Mouse (Mus musculus): ENCODE results near the gene Glt8d1. TPM values are rescaled to one million over a fixed set of nuclear protein-coding genes. Genes with fewer than 3 reads are reported as not detected.

Gene Glt8d1
- 29.1 and 36.4 TPM in 2 replicates for polyA plus RNA-seq (2011; ENCODE audit: insufficient read depth, insufficient read length, low read depth, missing spikeins)

DNA sequence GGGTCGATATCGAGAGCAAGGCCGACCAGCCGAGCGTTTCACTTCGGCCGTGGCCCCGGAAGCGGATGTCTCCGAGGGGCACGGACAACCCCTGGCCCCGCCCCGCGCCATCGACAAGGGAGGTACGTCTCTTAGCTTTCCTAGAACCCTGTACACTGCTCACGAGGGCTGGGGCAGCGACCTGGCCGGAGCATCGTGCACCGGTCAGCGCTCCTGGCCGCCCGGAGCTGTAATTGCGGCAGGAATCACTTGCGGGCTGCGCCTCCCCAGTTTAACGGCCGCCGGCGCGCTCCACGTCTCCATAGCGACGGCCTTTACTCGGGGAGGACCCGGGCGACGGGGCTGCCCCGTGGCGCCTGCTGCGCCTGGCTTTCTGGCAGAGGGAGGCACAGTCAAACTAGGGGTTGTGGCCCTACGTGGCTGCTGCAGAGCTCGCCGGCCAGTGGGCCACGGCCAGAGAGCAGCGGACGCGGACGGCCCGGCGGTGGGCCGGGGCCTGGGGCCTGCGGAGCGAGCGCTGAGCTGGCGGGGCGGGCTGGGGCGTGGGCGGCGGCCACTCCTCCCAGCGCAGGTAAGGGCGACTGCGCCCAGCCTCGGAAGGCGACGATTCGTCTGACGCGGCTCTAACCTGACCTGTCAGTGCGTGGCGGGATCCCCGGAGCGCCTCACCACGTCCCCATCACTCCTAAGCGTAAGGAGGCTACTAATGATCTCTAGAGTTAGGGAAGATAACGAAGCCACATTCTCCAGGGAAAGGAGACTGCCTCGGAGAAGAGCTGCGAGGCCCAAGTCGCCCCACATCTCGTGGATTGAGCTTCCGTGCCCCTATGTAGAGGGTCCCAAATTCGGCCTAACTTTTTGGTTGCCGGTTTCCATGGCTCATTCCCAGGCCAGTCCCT, at the start of gene Glt8d1, which contains the start of gene Spcs1:
TSS of gene Glt8d1 (plus strand) at position 94 of the 899 bp plus-strand sequence.
TSS of gene Spcs1 (minus strand) at position 366 of the 899 bp plus-strand sequence.
- no peak for TF ChIP-seq EP300 (IDR thresholded peaks at IDR 0.05; ENCODE audit: insufficient read depth, low read depth, low read length)
- no peak for TF ChIP-seq CTCF (IDR thresholded peaks at IDR 0.05; ENCODE audit: low read depth, low read length)
- TF ChIP-seq POLR2A (IDR thresholded peaks at IDR 0.05; ENCODE audit: insufficient read depth, low read length), result no peak
- H3K27me3 ChIP-seq (ENCODE audit: control insufficient read depth, insufficient read depth, low read length, poor library complexity, severe bottlenecking), result no peaks in the 10 kb centered on the region

GRCm38 (mm10) chr14:30958517-30958916, 42.7 kb upstream of the Glt8d1 start:
- H3K27ac ChIP-seq (ENCODE audit: insufficient read depth, low read length), result no peak overlapping the region
- TF ChIP-seq CTCF (IDR thresholded peaks at IDR 0.05; ENCODE audit: low read depth, low read length) (no peak), POLR2A (IDR thresholded peaks at IDR 0.05; ENCODE audit: insufficient read depth, low read length) (no peak), EP300 (IDR thresholded peaks at IDR 0.05; ENCODE audit: insufficient read depth, low read depth, low read length) (no peak)
- H3K9ac ChIP-seq (ENCODE audit: low read depth, poor library complexity, severe bottlenecking), result no peak overlapping the region
- peaks cover 4% of the 10 kb centered on the region for H3K36me3 ChIP-seq (ENCODE audit: control insufficient read depth, insufficient read depth, low read length, poor library complexity, severe bottlenecking)
- no peak overlapping the region for H3K4me3 ChIP-seq (ENCODE audit: low read depth, low read length)
- no peaks in the 10 kb centered on the region for H3K27me3 ChIP-seq (ENCODE audit: control insufficient read depth, insufficient read depth, low read length, poor library complexity, severe bottlenecking)
- H3K4me1 ChIP-seq (ENCODE audit: control insufficient read depth, insufficient read depth, low read length), result no peaks in the 10 kb centered on the region
- H3K9me3 ChIP-seq (replicated peaks; ENCODE audit: control insufficient read depth, insufficient read depth, low read length, poor library complexity, severe bottlenecking), result no peaks in the 10 kb centered on the region

More for the DNA sequence above, at the start of gene Glt8d1, which contains the start of gene Spcs1:
- Histone ChIP-seq H3K9me3 (replicated peaks; ENCODE audit: control insufficient read depth, insufficient read depth, low read length, poor library complexity, severe bottlenecking) (no peaks in the 10 kb centered on the region), H3K4me1 (ENCODE audit: control insufficient read depth, insufficient read depth, low read length) (no peaks in the 10 kb centered on the region), H3K27ac (ENCODE audit: insufficient read depth, low read length) (peak within 1 kb of the TSS; percentile 59; the same call in 1 of the 2 replicates), H3K4me3 (ENCODE audit: low read depth, low read length) (peak within 1 kb of the TSS; percentile 97), H3K36me3 (ENCODE audit: control insufficient read depth, insufficient read depth, low read length, poor library complexity, severe bottlenecking) (peaks cover 6% of the 10 kb centered on the region; the same call in 1 of the 2 replicates), H3K9ac (ENCODE audit: low read depth, poor library complexity, severe bottlenecking) (peak within 1 kb of the TSS; percentile 76)

GRCm38 (mm10) chr14:30959031-30959430, 42.2 kb upstream of the Glt8d1 start:
- Histone ChIP-seq H3K4me1 (ENCODE audit: control insufficient read depth, insufficient read depth, low read length) (no peaks in the 10 kb centered on the region), H3K27ac (ENCODE audit: insufficient read depth, low read length) (no peak overlapping the region), H3K9me3 (replicated peaks; ENCODE audit: control insufficient read depth, insufficient read depth, low read length, poor library complexity, severe bottlenecking) (no peaks in the 10 kb centered on the region), H3K9ac (ENCODE audit: low read depth, poor library complexity, severe bottlenecking) (no peak overlapping the region), H3K4me3 (ENCODE audit: low read depth, low read length) (no peak overlapping the region), H3K36me3 (ENCODE audit: control insufficient read depth, insufficient read depth, low read length, poor library complexity, severe bottlenecking) (peaks cover 4% of the 10 kb centered on the region), H3K27me3 (ENCODE audit: control insufficient read depth, insufficient read depth, low read length, poor library complexity, severe bottlenecking) (no peaks in the 10 kb centered on the region)
- no peak for TF ChIP-seq CTCF (IDR thresholded peaks at IDR 0.05; ENCODE audit: low read depth, low read length)
- no peak for TF ChIP-seq EP300 (IDR thresholded peaks at IDR 0.05; ENCODE audit: insufficient read depth, low read depth, low read length)
- TF ChIP-seq POLR2A (IDR thresholded peaks at IDR 0.05; ENCODE audit: insufficient read depth, low read length), result no peak

GRCm38 (mm10) chr14:30960366-30960765, 40.8 kb upstream of the Glt8d1 start:
- TF ChIP-seq EP300 (IDR thresholded peaks at IDR 0.05; ENCODE audit: insufficient read depth, low read depth, low read length), result no peak
- no peak for TF ChIP-seq CTCF (IDR thresholded peaks at IDR 0.05; ENCODE audit: low read depth, low read length)
- TF ChIP-seq POLR2A (IDR thresholded peaks at IDR 0.05; ENCODE audit: insufficient read depth, low read length), result no peak
- Histone ChIP-seq H3K27me3 (ENCODE audit: control insufficient read depth, insufficient read depth, low read length, poor library complexity, severe bottlenecking) (no peaks in the 10 kb centered on the region), H3K4me1 (ENCODE audit: control insufficient read depth, insufficient read depth, low read length) (no peaks in the 10 kb centered on the region), H3K27ac (ENCODE audit: insufficient read depth, low read length) (no peak overlapping the region), H3K9me3 (replicated peaks; ENCODE audit: control insufficient read depth, insufficient read depth, low read length, poor library complexity, severe bottlenecking) (no peaks in the 10 kb centered on the region), H3K36me3 (ENCODE audit: control insufficient read depth, insufficient read depth, low read length, poor library complexity, severe bottlenecking) (peaks cover 4% of the 10 kb centered on the region), H3K4me3 (ENCODE audit: low read depth, low read length) (no peak overlapping the region), H3K9ac (ENCODE audit: low read depth, poor library complexity, severe bottlenecking) (no peak overlapping the region)

GRCm38 (mm10) chr14:30974204-30974603, 27.0 kb upstream of the Glt8d1 start:
- H3K27me3 ChIP-seq (ENCODE audit: control insufficient read depth, insufficient read depth, low read length, poor library complexity, severe bottlenecking), result no peaks in the 10 kb centered on the region
- H3K27ac ChIP-seq (ENCODE audit: insufficient read depth, low read length), result no peak overlapping the region
- H3K4me1 ChIP-seq (ENCODE audit: control insufficient read depth, insufficient read depth, low read length), result no peaks in the 10 kb centered on the region
- no peaks in the 10 kb centered on the region for H3K9me3 ChIP-seq (replicated peaks; ENCODE audit: control insufficient read depth, insufficient read depth, low read length, poor library complexity, severe bottlenecking)
- H3K9ac ChIP-seq (ENCODE audit: low read depth, poor library complexity, severe bottlenecking), result no peak overlapping the region
- H3K4me3 ChIP-seq (ENCODE audit: low read depth, low read length), result no peak overlapping the region
- TF ChIP-seq CTCF (IDR thresholded peaks at IDR 0.05; ENCODE audit: low read depth, low read length), result no peak
- H3K36me3 ChIP-seq (ENCODE audit: control insufficient read depth, insufficient read depth, low read length, poor library complexity, severe bottlenecking), result no peaks in the 10 kb centered on the region

DNA sequence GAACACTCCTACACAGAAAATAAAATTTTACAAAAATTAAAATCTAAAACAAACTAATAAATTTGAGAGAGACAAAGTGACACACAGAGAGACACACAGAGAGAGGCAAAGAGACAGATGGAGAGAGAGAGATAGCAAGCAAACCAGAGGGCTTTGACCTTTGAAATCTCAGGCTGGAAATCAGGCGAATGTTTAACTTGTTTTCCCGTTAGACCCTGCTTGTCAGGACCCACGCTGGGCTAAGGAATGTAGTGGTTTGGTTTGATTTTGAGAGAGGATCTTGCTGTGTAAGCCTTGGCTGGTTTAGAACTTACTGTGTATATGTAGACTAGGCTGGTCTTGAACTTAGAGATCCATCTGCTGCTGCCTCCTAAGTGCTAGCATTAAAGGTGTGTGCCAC, 25.0 kb upstream of the Glt8d1 start:
- H3K9me3 ChIP-seq (replicated peaks; ENCODE audit: control insufficient read depth, insufficient read depth, low read length, poor library complexity, severe bottlenecking), result no peaks in the 10 kb centered on the region
- no peaks in the 10 kb centered on the region for H3K4me1 ChIP-seq (ENCODE audit: control insufficient read depth, insufficient read depth, low read length)
- H3K4me3 ChIP-seq (ENCODE audit: low read depth, low read length), result no peak overlapping the region
- no peaks in the 10 kb centered on the region for H3K36me3 ChIP-seq (ENCODE audit: control insufficient read depth, insufficient read depth, low read length, poor library complexity, severe bottlenecking)
- no peak overlapping the region for H3K9ac ChIP-seq (ENCODE audit: low read depth, poor library complexity, severe bottlenecking)
- no peaks in the 10 kb centered on the region for H3K27me3 ChIP-seq (ENCODE audit: control insufficient read depth, insufficient read depth, low read length, poor library complexity, severe bottlenecking)
- TF ChIP-seq CTCF (IDR thresholded peaks at IDR 0.05; ENCODE audit: low read depth, low read length) (no peak), EP300 (IDR thresholded peaks at IDR 0.05; ENCODE audit: insufficient read depth, low read depth, low read length) (no peak), POLR2A (IDR thresholded peaks at IDR 0.05; ENCODE audit: insufficient read depth, low read length) (no peak)
- H3K27ac ChIP-seq (ENCODE audit: insufficient read depth, low read length), result no peak overlapping the region
